Mouse (Mus musculus) myocyte (in vitro differentiated cells): ENCODE results near the gene Arl6ip6. TPM values are rescaled to one million over a fixed set of nuclear protein-coding genes. Genes with fewer than 3 reads are reported as not detected.

Experiments
- H3K27me3 ChIP-seq: one replicate; pipeline ENCODE4 v1.6.1; 2011; ENCODE audit not compliant: control insufficient read depth, insufficient read depth, insufficient read length
- H3K36me3 ChIP-seq: one replicate; pipeline ENCODE4 v1.6.1; 2011; ENCODE audit not compliant: control insufficient read depth, insufficient read depth
- H3K4me2 ChIP-seq: one replicate; pipeline ENCODE4 v1.6.1; 2011; ENCODE audit warnings: low read depth, control low read depth
- H3K4me3 ChIP-seq: one replicate; pipeline ENCODE4 v1.5.1; 2011; ENCODE audit warnings: mild to moderate bottlenecking, control low read depth, moderate library complexity
- H3K79me2 ChIP-seq: one replicate; pipeline ENCODE4 v1.6.1; 2011; ENCODE audit not compliant: control insufficient read depth, insufficient read depth
- H3ac ChIP-seq: one replicate; pipeline ENCODE4 v1.6.1; 2011; ENCODE audit not compliant: control insufficient read depth, insufficient read length
- CEBPB ChIP-seq: IDR thresholded peaks from 2 replicates; pipeline ENCODE4 v1.6.1; 2011; ENCODE audit warnings: mild to moderate bottlenecking, moderate library complexity; ENCODE audit not compliant: poor library complexity, insufficient read depth, severe bottlenecking
- E2F4 ChIP-seq: IDR thresholded peaks from one replicate; pipeline ENCODE4 v1.6.1; 2011; ENCODE audit warnings: mild to moderate bottlenecking, control low read depth, moderate library complexity; ENCODE audit not compliant: insufficient read depth
- MAX ChIP-seq: IDR thresholded peaks from one replicate; pipeline ENCODE4 v1.6.1; 2011; ENCODE audit warnings: low read depth, mild to moderate bottlenecking, control low read depth
- MYOD1 ChIP-seq, 3 experiments: IDR thresholded peaks; one replicate each; pipeline ENCODE4 v1.6.1; 2011; ENCODE audit warnings: control low read depth in 2 of 3, low read depth in 2 of 3, mild to moderate bottlenecking in 2 of 3, moderate library complexity in 1 of 3; ENCODE audit not compliant: insufficient read length in 2 of 3, control insufficient read depth in 1 of 3
- MYOG ChIP-seq, 3 experiments: IDR thresholded peaks; one replicate each; pipeline ENCODE4 v1.6.1; 2011; ENCODE audit warnings: control low read depth in 2 of 3, low read depth in 2 of 3, mild to moderate bottlenecking in 2 of 3; ENCODE audit not compliant: insufficient read length in 2 of 3, control insufficient read depth in 1 of 3, insufficient read depth in 1 of 3
- POLR2A ChIP-seq: IDR thresholded peaks from one replicate; pipeline ENCODE4 v1.6.1; 2011; ENCODE audit warnings: low read depth, mild to moderate bottlenecking, control low read depth, moderate library complexity; ENCODE audit not compliant: insufficient read length
- POLR2AphosphoS2 ChIP-seq: IDR thresholded peaks from one replicate; pipeline ENCODE4 v1.6.1; 2011; ENCODE audit warnings: low read depth, control low read depth; ENCODE audit not compliant: insufficient read length
- REST ChIP-seq: IDR thresholded peaks from one replicate; pipeline ENCODE4 v1.6.1; 2011; ENCODE audit warnings: mild to moderate bottlenecking, control low read depth, moderate library complexity; ENCODE audit not compliant: insufficient read depth, insufficient read length
- SRF ChIP-seq: IDR thresholded peaks from one replicate; pipeline ENCODE4 v1.6.1; 2011; ENCODE audit warnings: low read depth; ENCODE audit not compliant: control insufficient read depth, insufficient read length
- TCF12 ChIP-seq: IDR thresholded peaks from one replicate; pipeline ENCODE4 v1.6.1; 2011; ENCODE audit warnings: mild to moderate bottlenecking, control low read depth; ENCODE audit not compliant: poor library complexity, insufficient read depth, severe bottlenecking
- TCF3 ChIP-seq: IDR thresholded peaks from one replicate; pipeline ENCODE4 v1.6.1; 2011; ENCODE audit warnings: low read depth, control low read depth; ENCODE audit not compliant: insufficient read length
- USF1 ChIP-seq: IDR thresholded peaks from one replicate; pipeline ENCODE4 v1.6.1; 2011; ENCODE audit warnings: low read depth, mild to moderate bottlenecking, control low read depth, moderate library complexity
- polyA plus RNA-seq: library from polyadenylated mRNA; unstranded; fragments of >200 nt; fragmentation: generic; extraction: Trizol; gene quantifications from one replicate; pipeline ENCODE4 v1.2.1, GENCODE M21; 2012; ENCODE audit warnings: missing spikeins

The Arl6ip6 gene
- polyA plus RNA-seq, 1 experiment = 8.0 TPM

GRCm38 (mm10) chr2:53179876-53180275, 11.7 kb upstream of the Arl6ip6 start:
- Histone ChIP-seq H3K4me3 (no peak overlapping the region), H3K4me2 (no peak overlapping the region), H3K79me2 (peaks cover 79% of the 10 kb centered on the region), H3ac (no peak overlapping the region), H3K36me3 (peaks cover 24% of the 10 kb centered on the region), H3K27me3 (no peaks in the 10 kb centered on the region)
- TF ChIP-seq REST (no peak), MYOG (IDR thresholded peaks at IDR 0.05; ENCODE audit: control insufficient read depth in 1 of 3, insufficient read depth in 1 of 3, insufficient read length in 2 of 3, low read depth in 2 of 3) (no peak), POLR2A (no peak), POLR2AphosphoS2 (no peak), MYOD1 (IDR thresholded peaks at IDR 0.05; ENCODE audit: control insufficient read depth in 1 of 3, insufficient read length in 2 of 3, low read depth in 2 of 3) (no peak), SRF (no peak), CEBPB (no peak), TCF3 (no peak), MAX (no peak), TCF12 (no peak), USF1 (no peak), E2F4 (no peak)

- Histone ChIP-seq H3K36me3 (peaks cover 22% of the 10 kb centered on the region), H3K4me3 (peak overlapping the region; percentile 98), H3K79me2 (peaks cover 83% of the 10 kb centered on the region), H3K27me3 (no peaks in the 10 kb centered on the region), H3ac (no peak overlapping the region), H3K4me2 (peak overlapping the region; percentile 71)
- no peak for TF ChIP-seq POLR2AphosphoS2
- no peak for TF ChIP-seq TCF3
- no peak for TF ChIP-seq MYOG (IDR thresholded peaks at IDR 0.05; ENCODE audit: control insufficient read depth in 1 of 3, insufficient read depth in 1 of 3, insufficient read length in 2 of 3, low read depth in 2 of 3)
- no peak for TF ChIP-seq E2F4
- no peak for TF ChIP-seq SRF
- no peak for TF ChIP-seq CEBPB
- TF ChIP-seq TCF12 = no peak
- no peak for TF ChIP-seq POLR2A
- TF ChIP-seq REST = no peak
- no peak for TF ChIP-seq MYOD1 (IDR thresholded peaks at IDR 0.05; ENCODE audit: control insufficient read depth in 1 of 3, insufficient read length in 2 of 3, low read depth in 2 of 3)
- no peak for TF ChIP-seq USF1
- no peak for TF ChIP-seq MAX
These were observed 1.7 kb upstream of the Arl6ip6 start for GRCm38 (mm10) chr2:53189811-53190210.

- Histone ChIP-seq H3ac (peak within 1 kb of the TSS; percentile 66), H3K4me2 (peak within 1 kb of the TSS; percentile 71), H3K36me3 (peaks cover 17% of the 10 kb centered on the region), H3K27me3 (no peaks in the 10 kb centered on the region), H3K79me2 (peaks cover 81% of the 10 kb centered on the region), H3K4me3 (peak within 1 kb of the TSS; percentile 98)
- TF ChIP-seq POLR2A (peak; percentile 87), E2F4 (no peak), MAX (no peak), SRF (no peak), TCF3 (no peak), MYOG (IDR thresholded peaks at IDR 0.05; ENCODE audit: control insufficient read depth in 1 of 3, insufficient read depth in 1 of 3, insufficient read length in 2 of 3, low read depth in 2 of 3) (no peak), TCF12 (no peak), MYOD1 (IDR thresholded peaks at IDR 0.05; ENCODE audit: control insufficient read depth in 1 of 3, insufficient read length in 2 of 3, low read depth in 2 of 3) (no peak)
These were observed 628 bp upstream of the Arl6ip6 start, which contains the start of gene Prpf40a for GRCm38 (mm10) chr2:53190684-53191511. Gene Prpf40a (minus strand): TSS chr2:53191284.

GRCm38 (mm10) chr2:53192386-53192785, 860 bp downstream of the Arl6ip6 start:
- TF ChIP-seq MAX = no peak
- H3K27me3 ChIP-seq = no peaks in the 10 kb centered on the region
- peak overlapping the region; percentile 66 for H3ac ChIP-seq
- peak overlapping the region; percentile 69 for H3K4me2 ChIP-seq
- peak overlapping the region; percentile 98 for H3K4me3 ChIP-seq
- H3K36me3 ChIP-seq = peaks cover 12% of the 10 kb centered on the region
- H3K79me2 ChIP-seq = peaks cover 68% of the 10 kb centered on the region

- Histone ChIP-seq H3K36me3 (peaks cover 5% of the 10 kb centered on the region), H3ac (no peak overlapping the region), H3K4me3 (no peak overlapping the region), H3K79me2 (peaks cover 41% of the 10 kb centered on the region), H3K27me3 (no peaks in the 10 kb centered on the region), H3K4me2 (no peak overlapping the region)
- no peak for TF ChIP-seq REST
- TF ChIP-seq MYOG (IDR thresholded peaks at IDR 0.05; ENCODE audit: control insufficient read depth in 1 of 3, insufficient read depth in 1 of 3, insufficient read length in 2 of 3, low read depth in 2 of 3) = no peak
- no peak for TF ChIP-seq TCF3
- TF ChIP-seq SRF = no peak
- TF ChIP-seq POLR2A = no peak
- TF ChIP-seq TCF12 = no peak
- no peak for TF ChIP-seq MAX
- no peak for TF ChIP-seq USF1
- no peak for TF ChIP-seq POLR2AphosphoS2
- no peak for TF ChIP-seq MYOD1 (IDR thresholded peaks at IDR 0.05; ENCODE audit: control insufficient read depth in 1 of 3, insufficient read length in 2 of 3, low read depth in 2 of 3)
- no peak for TF ChIP-seq CEBPB
- TF ChIP-seq E2F4 = no peak
These were observed 4.9 kb downstream of the Arl6ip6 start for GRCm38 (mm10) chr2:53196431-53196830.
